Mouse (Mus musculus) ES-E14 (cell line): Measurements from ENCODE around the gene Fhad1.

Experiments
- ZC3H11A ChIP-seq: IDR thresholded peaks from 2 replicates; pipeline ENCODE4 v1.6.1; 2012; ENCODE audit warnings: low read depth, mild to moderate bottlenecking, inconsistent platforms, low read length, borderline replicate concordance
- ZNF384 ChIP-seq: IDR thresholded peaks from 2 replicates; pipeline ENCODE4 v1.6.1; 2012; ENCODE audit warnings: low read depth, low read length, inconsistent platforms

DNA sequence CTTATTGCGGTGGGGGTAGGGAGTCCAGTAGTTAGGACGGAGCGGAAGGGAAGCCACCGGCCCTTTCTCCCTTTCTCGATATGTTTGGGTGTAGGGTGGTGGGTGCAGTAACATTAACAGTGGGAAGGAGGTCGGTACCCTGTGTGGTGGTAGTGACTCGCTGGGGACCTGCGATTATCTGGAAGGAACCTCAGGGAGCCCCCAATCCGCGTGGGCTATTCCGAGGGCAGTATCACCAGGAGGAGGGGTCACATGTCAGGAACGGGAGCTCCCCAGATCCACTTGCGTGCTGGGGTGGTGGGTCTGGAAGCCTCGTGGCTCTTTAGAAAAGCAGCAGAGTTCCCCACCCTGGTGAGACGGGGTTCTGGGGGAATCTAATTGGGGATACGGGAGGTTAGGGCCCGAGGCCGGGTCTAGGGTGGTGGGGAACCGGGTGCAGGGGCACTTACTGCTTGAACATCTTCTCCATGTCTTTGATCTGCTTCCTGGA is 140.7 kb downstream of the Fhad1 start:
- TF ChIP-seq ZNF384: no peak
- TF ChIP-seq ZC3H11A: no peak
